Mouse (Mus musculus): Measurements from ENCODE around the gene Tmem95.

Tmem95 gene

DNA sequence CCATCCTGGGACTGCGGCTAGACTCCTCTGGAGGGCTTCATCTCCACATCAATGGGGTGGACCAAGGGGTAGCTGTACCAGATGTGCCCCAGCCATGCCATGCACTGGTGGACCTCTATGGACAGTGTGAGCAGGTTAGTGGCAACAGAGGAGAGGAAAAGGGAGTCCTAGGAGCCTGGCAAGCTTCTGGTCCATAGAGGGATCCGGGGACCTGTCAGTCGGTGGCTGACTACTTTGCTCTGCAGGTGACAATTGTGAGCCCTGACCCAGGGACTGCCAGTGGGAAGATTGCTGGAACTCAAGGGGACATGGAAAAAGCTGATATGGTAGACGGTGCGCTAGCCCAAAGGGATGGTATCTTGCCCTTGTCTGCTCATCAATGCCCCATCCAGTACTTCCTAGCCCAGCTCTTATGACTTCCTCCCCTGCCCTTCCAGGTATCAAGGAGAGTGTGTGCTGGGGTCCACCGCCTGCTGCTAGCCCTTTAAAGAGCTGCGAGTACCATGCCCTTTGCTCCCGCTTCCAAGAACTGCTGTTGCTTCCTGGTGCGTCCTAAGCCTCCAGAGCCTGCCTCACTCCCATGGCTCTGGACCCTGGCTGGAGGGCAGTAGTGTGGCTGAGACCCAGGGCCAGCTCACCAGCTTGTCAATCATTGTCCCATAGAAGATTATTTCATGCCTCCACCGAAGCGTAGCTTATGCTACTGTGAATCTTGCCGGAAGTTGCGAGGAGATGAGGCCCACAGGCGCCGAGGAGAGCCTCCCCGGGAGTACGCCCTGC is 33.2 kb upstream of the Tmem95 start:
- no peak for DNase-seq

DNA sequence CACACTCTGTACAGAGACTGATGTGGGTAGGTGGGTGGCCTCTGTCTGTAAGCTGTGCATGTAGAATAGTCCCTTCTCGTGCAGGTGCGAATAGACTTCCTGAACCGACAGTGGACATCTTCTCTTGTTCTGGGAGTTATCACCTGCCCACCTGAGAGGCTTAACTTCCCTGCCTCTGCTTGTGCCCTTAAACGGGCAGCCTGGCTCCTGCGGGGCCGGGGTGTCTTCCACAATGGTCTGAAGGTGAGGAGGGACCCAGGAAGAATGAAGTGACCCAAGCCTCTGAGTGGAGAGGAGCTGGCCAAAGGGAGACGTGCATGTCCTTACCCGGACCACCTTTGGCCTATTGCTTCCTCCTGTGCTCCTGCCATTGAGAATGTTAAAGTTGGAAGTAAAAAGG is 32.4 kb upstream of the Tmem95 start:
- DNase-seq, result no peak

DNA sequence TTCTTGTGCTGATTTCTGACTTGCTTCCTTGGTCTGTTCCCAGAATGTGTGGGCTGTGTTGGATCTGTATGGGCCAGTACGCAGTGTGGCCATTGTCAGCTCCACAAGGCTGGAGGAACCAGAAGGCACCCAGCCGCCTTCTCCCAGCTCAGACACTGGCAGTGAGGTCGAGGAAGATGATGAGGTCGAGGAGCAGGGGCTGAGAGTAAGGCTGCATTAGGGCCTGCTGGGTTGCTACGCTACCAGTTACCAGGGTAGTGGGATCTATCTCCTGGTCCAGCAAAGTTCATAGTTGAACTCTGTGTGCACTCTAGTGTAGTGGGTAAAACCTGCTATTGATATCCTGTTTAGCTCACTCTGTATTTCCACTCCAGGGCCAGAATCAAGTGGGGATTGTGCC is 31.4 kb upstream of the Tmem95 start:
- no peak for DNase-seq

DNA sequence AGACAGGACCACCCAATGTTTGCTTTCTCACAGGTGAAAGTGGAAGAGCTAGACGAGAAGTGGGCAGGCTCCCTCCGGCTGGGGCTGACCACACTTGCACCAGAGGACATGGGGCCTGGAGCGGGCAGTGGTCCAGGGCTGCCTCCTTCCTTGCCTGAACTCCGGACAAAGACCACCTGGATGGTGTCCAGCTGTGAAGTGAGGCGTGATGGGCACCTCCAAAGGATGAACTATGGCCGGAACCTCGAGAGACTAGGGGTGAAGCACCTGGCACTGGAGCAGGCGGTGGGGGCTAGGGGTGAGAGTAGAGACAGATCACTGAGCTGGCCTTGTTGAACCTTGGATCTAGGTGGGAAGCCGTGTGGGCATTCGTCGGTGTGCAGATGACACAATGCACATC is 30.8 kb upstream of the Tmem95 start:
- peak in 1 of 2 experiments; percentile 48 for DNase-seq

DNA sequence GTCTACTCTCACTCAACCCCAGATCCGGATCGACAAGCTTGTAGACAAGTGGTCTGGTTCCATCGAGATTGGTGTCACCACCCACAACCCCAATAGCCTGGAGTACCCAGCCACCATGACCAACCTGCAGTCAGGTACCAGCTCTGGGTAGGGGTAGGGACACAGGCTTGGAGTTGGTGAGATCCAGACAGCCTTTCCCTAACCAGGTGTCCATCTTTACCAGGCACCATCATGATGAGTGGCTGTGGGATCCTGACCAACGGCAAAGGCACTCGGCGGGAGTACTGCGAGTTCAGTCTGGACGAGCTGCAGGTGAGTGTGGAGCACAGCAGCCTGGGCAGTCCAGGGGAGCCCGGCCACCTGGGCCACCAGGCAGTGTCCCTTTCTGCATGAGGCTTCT is 26.5 kb upstream of the Tmem95 start:
- DNase-seq, result no peak

DNA sequence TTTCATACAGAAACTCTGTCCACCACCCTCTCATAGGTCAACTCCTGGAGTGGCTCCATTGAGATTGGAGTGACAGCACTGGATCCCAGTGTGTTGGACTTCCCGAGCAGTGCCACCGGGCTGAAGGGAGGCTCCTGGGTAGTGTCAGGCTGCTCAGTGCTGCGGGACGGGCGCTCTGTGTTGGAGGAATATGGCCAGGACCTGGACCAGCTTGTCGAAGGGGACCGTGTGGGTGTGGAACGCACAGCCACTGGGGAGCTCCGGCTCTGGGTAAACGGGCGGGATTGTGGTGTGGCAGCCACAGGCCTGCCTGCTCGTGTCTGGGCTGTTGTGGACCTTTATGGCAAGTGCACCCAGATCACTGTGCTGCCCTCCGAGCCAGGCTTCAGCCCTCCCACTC is 25.2 kb upstream of the Tmem95 start:
- no peak for DNase-seq

DNA sequence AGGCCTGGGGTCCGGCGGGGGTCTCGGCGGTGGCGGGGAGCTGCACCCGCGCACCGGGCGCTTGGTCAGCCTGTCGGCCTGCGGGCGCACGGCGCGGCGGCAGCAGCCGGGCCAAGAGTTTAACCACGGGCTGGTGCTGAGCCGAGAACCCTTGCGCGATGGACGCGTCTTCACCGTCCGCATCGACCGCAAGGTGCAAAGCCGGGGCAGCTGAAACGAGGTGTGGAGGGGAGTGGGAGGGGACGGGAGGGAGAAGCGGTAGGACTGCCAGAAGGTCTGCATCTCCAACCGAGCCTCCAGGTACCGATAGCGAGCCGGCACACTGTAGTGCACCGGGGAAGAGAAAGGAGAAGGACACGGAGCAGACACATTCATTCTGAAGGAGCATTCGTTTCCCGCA is 24.2 kb upstream of the Tmem95 start:
- no peak for DNase-seq

DNA sequence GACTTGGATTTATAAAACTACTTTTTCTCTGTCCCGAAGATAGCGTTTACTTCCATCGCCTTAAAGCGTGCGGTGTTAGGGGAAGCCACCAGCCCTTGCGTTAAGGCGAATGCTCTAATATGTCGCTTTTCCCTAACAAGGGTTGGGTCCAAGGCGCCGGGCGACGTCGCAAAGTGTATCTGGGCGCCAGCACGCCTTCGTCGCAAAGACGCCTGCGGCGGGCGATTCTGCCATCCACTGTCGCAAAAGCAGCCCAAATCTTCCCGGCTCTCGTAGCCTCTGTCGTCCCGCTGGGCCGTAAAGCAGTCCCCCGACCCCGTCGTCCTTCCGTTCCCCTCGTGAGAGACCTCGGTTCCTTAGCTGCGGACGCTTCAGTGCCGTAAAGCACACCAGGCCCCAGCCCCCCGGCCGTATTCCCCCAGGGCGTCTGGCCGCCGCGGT is 23.6 kb upstream of the Tmem95 start:
- peak; percentile 95 for DNase-seq

DNA sequence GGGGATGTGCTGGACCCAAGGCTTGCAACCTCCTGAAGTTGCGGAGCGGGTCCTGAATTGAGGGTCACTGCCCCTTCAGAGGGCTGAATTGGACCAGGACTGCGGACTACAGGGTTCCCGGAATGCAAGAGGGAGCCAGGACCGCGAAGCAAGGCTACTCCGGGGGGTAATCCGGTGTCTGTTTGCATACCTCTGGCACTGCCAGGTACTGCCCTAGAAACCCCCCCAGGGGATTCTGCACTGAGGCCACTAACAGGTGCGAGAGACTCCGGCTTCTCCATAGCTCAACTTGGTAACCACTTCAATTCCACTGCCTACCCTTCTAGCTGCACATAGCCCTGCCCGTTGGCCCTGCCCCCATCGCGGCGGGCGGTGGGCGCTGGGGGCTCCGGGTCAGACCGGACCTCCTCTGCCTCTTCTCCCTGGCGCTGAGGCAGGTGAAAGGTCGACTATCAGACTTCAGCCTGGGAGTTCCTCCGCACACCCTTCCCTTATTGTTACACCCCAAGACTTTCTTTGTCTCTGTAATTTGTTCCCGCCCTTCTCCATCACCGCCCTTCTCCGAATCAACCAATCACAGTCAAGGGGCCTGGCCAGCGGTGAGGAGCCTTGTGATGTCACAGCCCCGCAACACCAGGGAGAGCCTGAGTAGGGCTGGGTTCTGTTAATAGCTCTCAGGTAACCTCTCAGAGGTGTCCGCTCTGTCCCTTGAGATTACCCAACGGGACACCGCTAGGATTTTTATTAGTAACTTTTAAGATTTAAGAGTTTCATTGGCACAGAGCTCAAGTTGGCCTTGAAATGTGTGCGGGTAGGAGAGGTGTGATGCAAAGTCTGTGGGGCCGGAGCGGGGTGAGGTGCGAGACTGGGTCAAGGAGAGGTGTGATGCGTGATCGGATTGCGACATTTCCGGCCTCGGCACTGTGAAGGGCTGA is 22.9 kb upstream of the Tmem95 start, which contains the start of the genes 2810408A11Rik and Neurl4:
Gene 2810408A11Rik, minus strand, starts transcription at position 517 of the 935 bp plus-strand sequence.
Gene Neurl4, plus strand, starts transcription at position 602 of the 935 bp plus-strand sequence.
- peak; percentile 87 to 90 for DNase-seq

DNA sequence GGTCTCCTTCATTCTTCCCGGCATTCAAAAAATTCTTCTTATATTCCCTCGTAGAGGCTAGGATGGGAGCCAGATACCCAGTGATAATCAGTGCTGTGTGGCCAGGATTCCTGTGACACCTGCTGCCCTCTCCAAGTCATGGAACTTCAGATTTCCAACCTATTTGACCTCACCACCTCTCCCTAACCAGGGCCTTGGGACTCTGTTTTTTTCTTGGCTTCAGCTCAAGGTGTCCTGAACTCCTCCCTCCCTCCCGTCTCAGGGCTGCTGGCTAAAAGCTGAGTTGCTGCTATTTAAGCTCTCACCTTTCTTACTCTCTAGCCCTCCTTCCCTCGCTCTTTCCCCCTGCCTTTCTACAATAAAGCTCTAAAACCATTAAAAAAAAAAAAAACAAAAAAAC is 22.1 kb upstream of the Tmem95 start:
- DNase-seq, result no peak

DNA sequence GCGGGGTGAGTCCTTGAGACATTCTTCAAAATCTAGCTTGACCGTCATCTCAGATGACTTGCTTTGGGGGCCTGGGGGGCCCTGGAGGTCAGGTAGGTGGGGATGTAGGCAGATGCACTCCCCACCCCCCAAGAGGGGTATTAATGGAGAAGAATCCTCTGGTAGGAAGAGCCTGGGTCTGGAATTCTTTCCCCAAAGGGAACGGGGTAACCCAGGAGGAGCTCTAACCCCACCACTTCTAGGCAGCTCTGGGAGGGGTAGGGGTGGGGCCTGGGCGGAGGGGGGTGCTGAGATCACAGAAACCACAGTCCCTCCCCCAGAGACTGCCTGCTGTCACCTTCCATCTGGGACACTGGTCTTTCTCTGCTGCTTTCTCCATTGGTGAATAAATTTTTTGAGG is 17.5 kb upstream of the Tmem95 start, which contains the start of gene Acap1:
Gene Acap1, minus strand, starts transcription at position 249 of the 400 bp plus-strand sequence.
- DNase-seq, result no peak

DNA sequence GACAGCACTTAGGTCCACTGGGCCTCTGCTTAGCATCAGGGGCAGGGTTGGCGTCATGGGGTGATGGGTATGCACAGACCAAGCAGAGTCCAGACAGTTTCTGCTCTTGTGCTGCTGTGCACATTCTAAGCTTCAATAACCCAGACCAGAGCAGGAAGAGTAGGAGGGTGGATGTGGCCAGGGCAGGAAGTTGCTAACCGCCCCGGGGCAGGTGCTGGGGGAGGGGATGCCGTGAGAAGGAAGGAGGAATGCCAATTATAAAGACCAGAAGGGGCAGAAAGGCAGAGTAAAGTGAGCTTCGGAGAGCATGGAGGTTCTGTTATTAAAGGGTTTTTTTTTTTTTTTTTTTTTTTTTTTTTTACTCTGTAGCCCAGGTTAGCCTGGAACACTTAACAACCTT is 16.9 kb upstream of the Tmem95 start:
- no peak for DNase-seq

DNA sequence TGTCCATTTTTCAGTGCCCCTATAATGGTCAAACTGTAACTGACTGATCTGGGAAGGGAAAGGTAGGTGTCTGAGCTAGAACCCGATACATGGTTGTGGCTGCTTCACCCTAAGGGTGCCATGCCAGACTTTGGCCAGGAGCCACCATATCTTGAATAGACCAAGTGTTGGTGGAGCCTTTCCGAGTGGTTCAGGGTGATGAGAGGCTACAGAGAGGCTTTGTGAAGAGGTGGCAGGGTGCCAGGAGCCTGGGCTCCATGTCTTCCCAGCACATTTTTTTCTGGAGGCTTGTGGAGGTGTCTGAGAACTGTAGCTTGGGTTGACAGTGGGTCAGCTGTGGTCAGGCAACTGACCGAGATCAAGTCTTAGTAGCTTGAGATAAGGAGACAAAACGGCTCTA is 13.7 kb upstream of the Tmem95 start:
- no peak for DNase-seq

DNA sequence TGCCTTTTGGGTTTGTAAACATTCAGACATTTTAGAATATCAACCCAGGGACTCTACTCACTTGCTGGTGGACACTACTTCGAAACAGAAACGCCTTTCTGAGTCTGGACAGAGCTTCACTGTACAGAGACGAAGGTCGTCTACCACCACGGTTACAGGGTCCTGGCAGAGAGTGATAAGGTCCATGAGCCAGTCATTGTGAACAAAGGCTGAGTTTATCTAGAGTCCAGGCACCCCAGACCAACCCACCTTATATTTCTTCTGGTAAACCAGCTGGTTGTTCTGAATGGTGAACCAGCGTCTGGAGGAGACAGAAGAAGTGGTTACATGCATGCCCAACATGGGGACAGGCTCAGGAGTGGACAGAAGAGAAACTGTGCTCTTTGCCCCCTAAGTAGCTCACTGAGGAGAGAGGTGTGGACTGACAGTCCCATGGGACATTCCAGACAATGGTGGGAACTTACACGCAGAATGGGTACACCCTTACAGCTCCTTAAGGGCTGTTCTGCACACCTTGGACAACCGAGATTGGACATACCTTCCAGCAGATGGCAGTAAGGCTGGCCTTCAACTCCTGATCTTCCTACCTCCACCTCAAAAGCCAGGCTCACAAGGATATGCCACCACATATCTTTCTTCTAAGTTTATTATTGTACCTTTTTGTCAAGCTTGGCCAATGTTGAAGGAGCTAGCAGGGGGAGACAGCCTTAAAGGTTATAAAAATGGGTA is 9.3 kb upstream of the Tmem95 start:
- no peak for DNase-seq

DNA sequence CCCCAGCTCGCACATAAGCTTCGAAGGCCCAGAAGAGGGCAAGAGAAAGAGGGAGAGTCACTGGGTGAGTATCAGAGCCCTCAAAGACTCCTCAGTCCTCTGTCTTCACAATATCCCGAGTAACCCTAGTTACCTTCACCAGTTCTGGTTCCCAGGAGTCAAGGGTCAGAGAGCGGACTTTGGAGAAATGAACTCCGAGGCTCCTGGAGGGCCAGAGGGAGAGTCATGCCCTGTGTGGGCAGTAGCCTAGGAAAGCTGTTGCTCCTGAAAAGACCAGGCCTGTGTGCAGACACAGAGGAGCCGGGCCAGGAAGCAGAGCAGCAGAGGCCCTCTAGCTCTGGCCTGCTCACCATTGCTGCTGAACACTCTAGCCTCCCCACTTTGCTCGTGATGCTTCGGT is 6.8 kb upstream of the Tmem95 start:
- DNase-seq, result no peak

DNA sequence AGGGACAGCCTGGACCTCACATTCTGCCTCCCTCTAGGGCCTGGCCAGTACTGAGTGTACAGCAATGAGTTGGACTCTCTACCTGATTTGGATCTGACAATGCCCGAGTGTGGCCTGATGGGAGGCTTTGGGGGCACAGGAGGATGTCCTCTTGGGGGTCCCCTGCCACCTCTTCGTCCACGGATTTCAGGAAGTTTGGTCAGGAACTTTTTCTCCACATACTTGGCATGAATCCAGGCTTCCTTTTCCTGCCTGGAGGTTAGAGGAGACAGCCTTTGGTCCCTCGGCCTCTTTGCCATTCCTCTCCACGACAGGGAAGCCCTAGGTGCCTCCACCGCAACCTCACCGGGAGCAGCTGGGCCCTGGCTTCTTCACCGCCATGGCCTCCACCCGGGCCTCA is 6.4 kb upstream of the Tmem95 start:
- DNase-seq, result no peak

DNA sequence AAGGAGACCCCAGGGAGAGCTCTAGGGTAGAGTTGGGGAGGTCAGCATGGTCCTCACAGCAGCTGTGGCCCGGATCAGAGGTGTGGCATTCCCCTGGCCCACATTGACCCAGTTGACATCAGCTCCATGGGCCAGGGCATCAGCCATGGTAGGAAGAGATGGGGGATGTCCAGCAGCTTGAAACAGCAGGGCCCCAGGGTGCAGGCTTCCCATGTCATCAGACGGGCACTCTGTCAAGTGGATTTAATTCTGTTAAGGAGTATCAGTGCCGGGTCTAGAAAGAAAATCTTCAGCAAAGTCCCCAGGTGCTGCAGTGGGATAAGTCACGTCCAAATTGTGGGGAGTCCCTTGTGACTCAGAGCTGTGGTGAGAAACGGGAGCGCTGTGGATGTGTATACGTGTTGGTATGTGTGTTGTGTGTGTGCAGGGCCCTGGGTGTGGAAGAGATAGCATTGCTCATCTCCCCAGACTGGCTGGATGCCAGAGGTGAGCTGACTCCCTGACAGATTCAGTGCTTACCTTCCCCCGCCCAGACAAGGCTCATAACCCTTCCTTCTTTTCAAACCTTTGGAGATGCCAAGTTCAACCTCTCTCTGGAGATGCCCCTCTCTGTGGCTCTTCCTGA is 5.8 kb upstream of the Tmem95 start:
- DNase-seq, result no peak

DNA sequence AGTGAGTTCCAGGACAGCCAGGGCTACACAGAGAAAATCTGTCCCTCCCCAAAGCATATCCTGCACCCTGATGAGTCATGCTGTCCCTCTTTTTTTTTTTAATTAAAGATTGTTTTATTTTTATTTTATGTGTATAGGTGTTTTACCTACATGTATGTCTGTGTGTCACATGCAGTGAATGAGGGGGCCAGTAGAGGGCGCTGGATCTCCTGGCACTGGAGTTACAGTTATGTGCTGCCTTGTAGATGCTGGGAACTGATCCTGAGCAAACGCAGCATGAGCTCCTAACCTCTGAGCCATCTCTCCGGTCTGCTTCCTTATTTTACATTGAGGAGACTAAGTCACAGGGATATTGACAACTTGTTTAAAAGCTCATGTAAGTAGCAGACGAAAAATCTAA is 5.2 kb upstream of the Tmem95 start:
- peak; percentile 42 to 64 for DNase-seq

DNA sequence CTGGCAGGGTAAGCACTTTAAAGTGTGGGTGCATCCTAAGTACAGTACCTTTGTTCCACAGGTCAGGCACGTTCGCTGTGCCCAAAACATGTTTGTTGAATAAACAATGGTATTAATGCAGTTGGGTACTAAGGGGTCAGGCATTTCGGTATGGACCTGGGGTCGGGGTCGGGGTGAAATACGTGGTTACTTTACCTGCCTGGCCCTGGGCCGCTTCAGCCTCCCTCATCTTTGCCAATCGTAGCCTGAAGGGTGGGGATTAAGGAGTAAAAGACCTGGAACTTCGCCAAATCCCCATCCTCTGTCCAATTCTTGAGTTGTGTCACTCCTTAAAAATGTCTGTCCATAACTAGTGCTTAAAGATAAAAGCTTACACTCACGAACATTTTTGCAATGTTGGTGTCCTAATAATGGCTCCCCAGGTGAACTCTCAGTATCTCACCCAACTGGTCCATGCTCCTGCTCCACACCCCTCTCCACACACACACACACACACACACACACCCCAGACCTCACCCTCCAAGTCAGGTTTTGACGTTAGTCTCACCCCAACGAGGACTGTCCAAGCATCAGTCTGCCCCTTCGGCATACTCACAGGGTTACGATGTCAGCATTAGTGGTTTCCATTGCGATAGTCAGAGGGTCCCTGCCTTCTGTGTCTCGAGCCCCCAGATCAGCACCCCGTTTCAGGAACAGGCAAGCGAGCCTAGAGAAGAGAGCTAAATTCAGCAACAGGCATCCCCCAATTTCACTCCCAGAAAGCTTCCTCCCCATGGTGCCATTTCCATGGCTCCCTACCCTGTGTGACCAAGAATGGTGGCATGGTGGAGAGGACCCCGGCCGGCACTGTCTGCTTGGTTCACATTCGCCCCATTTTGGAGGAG is 4.2 kb upstream of the Tmem95 start:
- DNase-seq, result no peak

DNA sequence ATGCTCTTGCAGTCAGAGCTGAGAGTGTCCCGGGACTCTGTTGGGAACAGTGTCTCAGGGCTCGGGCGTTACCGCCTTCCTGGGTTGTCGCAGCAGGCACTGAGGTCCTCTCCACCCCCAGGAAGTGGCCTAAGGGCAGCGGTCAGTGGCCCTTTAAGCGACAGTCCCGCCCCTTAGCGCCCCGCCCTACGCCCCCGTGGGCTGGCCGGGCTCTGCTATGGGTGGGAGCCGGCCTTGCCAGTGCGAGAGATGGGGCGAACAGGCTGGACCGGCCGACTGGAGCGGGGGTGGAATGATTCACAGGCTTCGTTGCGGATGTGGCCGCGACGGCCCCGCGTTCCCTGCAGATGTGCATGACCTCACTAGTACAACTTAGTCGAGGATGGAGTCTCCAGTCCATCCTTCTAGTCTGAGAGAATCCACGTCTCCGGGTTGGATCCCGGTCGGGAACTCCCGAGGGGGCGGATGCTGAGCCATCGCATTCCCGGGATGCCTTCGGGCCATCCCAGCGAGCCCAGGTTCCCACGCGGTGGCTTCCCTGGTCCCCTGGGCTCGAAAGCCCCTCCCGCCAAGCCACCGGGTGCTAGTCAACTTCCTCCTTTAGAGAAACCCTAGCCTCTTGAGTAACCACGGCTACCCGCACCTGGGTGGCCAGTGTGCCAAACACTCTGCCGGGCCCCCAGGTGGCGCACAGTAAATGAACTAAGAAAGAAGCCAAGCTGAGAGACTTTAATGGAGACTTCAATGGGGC is 3.2 kb upstream of the Tmem95 start, which contains the start of gene Kctd11:
Gene Kctd11, minus strand, starts transcription at position 554 of the 751 bp plus-strand sequence.
- peak; percentile 83 to 88 for DNase-seq

DNA sequence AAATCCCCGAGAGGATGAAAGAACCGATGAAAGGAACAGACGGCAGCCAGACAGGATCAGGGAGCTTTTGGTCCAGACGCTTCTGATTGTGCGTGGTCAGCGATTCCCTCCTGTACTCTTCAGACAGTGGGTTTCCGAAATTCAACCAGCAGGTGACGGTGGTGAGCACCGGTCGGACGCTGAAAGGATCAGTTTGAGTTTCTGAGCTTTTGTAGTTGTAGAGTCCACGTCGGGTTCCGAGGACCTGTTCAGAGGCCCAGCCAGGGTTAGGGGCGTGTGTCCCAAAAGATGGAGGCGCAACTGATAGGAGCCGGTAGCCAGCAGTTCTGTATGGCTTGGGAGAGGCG is 2.7 kb upstream of the Tmem95 start:
- DNase-seq, result peak; percentile 63 to 77
